Mouse (Mus musculus) bone marrow macrophage, adult 2 months (primary cell): ENCODE data around the gene Pcbp4. TPM values are rescaled to one million over a fixed set of nuclear protein-coding genes. Genes with fewer than 3 reads are reported as not detected.
A peak's percentile ranks its signal among the peaks of the same experiment; 100 is the strongest.

Experiments used
- H3K27ac ChIP-seq: 2 replicates; pipeline ENCODE4 v1.5.1; 2012; ENCODE audit warnings: low read depth, low read length; ENCODE audit not compliant: insufficient read depth
- H3K4me1 ChIP-seq: 2 replicates; pipeline ENCODE4 v1.6.1; 2012; ENCODE audit warnings: low read length; ENCODE audit not compliant: control insufficient read depth, insufficient read depth
- H3K4me3 ChIP-seq: 2 replicates; pipeline ENCODE4 v1.5.1; 2012; ENCODE audit warnings: mild to moderate bottlenecking, low read length, moderate library complexity; ENCODE audit not compliant: insufficient read depth
- CTCF ChIP-seq: IDR thresholded peaks from 2 replicates; pipeline ENCODE4 v1.5.1; 2012; ENCODE audit warnings: low read depth, mild to moderate bottlenecking, low read length, moderate library complexity
- POLR2A ChIP-seq: IDR thresholded peaks from 2 replicates; pipeline ENCODE4 v1.6.1; 2012; ENCODE audit warnings: mild to moderate bottlenecking, low read depth, low read length, borderline replicate concordance
- polyA plus RNA-seq: library from polyadenylated mRNA; stranded (reverse); fragments of >200 nt; gene quantifications from 2 replicates; pipeline ENCODE4 v1.2.4, GENCODE M21; 2012; ENCODE audit not compliant: missing spikeins, insufficient read depth, insufficient read length

Gene Pcbp4
- polyA plus RNA-seq, 1 experiment, result 17.8 TPM

DNA sequence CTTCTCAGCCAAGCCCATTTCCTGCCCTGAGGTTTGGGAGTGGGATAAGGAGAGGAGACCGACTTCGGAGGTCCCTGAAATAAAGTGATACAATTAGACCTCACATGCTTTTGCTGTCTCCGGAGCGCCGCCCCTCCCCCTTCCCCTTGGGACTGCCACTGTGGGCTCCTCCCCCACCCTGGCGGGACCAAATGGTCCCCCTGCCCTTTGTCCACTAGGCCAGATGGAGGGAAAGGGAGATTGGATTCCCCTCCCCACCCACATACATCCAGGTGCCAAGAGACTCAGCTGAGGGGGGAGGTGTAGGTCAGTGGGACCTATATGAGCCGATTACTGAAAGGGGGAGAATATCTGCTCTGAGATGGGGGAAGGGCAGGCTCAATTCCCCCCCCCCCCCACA is 270 bp upstream of the Pcbp4 start:
- Histone ChIP-seq H3K4me1 (peaks cover 5% of the 10 kb centered on the region), H3K4me3 (no peak overlapping the region), H3K27ac (no peak overlapping the region)
- TF ChIP-seq CTCF, result no peak
- no peak for TF ChIP-seq POLR2A

DNA sequence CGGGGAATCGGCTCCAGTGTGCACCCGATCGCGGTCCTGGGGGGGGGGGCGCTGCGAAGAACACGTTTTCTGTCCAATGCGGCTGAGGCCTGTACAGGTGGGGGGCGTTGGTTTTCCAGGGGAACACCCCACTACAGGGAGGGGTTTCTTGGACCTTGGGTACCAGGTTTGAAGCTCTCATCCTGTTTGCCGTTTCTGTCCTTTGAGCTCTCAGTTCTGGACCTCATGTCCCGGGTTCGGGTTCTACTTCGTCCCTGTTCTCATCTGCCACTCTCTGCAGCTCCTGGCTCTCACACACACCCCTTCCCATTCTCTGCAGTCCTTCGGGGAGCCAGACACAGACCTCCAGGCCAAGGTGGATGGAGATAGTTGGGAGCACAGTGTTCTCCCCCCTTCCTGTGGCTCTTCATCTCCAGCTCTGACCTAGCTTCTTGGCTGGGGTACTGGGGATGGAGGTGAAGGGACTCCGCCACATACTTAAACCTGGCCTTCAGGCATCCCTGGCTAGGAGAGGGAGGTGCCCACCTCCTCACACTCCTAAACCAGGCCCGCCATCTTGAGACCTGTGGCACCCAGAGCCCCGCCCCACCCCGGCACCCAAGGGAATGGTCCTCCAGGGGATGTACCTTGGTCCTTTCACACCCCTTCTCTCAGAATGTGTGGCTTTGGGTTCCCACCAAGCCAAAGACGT is 1.1 kb downstream of the Pcbp4 start:
- TF ChIP-seq POLR2A (no peak), CTCF (no peak)
- peak overlapping the region; percentile 40 for H3K4me3 ChIP-seq
- H3K4me1 ChIP-seq, result no peaks in the 10 kb centered on the region
- no peak overlapping the region for H3K27ac ChIP-seq

DNA sequence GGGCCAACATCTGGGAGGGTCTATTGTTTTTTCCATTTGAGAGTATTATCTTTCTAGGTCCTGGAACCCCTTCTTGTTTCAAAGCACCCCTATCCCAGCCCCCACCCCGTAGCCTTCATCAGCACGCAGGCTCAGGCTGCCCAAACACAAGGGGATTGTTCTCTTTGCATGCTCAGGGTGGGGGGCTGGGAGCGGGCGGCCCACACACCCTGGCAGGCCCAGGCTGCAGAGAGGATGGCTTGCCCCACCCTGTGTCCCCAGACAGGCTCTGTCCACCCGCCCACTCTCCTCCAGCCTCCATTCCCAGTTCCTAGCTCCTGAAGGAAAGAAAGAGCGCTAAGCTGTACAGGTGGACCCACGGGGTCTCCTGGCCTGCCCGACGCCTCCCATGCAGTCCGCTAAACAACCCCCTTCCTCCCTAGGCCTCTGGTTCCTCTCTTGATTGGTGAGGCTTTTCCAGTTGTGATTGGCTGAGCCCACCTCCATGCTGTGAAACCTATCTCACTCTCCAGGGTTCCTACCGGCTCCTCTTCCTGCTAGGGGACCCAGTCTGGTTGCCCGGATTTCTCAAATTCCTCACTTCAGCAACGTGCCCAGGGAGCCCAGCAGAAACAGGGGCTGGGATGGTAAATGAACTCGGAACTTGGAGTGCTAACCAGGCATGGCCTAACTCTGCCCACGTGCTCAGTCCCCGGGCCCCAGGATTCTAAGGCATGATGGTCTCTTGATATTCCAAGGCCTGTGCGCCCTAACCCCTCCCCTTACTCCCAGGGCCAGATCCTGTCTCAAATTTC is 2.0 kb downstream of the Pcbp4 start:
- no peak overlapping the region for H3K4me3 ChIP-seq
- no peak for TF ChIP-seq CTCF
- no peak for TF ChIP-seq POLR2A
- H3K4me1 ChIP-seq, result no peaks in the 10 kb centered on the region
- no peak overlapping the region for H3K27ac ChIP-seq

DNA sequence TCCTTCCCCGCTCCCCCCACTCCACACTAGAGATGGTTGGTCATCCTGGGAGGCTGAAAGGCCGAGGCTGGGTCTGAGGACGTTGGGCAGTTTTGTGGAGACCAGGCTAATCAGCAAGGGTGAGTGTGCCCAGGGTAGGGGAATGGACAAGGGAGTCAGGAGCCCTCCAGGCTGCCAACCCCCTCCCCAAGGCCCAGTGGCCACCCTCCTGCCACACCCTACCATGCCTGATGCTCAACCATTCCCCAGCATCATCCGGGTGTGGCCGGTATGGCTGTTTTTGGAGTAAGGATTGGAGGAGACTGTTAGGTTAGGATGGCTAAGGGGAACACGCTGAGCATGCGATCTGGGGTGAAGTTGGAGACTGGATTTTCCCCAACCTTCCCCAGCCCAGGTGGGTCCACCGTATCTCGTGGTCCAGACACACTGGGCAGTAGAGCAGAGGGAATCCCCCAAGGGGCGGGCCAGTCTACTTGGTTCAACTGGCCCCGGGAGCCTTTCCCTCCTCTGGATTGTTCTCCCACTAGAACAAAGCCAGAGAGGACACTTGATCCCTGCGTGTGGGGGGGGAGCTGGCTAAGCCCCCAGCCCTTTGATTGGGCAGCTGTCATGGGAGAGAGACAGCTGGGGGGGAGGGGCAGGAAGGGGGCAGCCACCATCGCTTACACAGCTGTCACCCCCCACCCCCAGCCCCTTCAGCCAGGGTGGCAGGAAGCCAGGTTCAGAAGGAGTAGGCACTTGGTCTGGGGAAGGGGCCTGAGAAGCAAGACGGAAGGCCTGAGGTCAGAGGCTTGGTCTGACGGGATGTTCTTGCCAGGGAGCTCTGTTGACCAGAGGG is 3.5 kb downstream of the Pcbp4 start:
- Histone ChIP-seq H3K4me3 (no peak overlapping the region), H3K27ac (no peak overlapping the region), H3K4me1 (no peaks in the 10 kb centered on the region)
- TF ChIP-seq POLR2A, result no peak

DNA sequence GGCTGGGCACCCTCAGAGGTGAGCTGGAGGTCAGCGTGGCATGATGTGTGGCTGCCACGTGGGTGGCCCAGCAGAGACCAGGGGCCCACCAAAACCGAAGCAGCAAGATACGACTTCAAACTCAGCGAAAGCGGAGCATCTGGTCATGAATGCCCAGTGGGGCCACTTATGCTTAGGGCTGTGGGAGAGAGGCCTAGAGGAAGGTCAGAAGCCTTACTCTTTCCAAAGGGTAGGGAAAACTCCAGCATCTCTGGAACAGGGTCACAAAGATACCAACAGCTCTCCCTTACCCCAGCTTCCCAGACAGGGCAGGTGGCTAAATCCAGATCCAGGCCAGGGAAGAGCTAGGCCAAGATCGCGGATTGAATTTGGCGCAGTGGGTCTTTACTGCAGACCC is 4.1 kb downstream of the Pcbp4 start:
- TF ChIP-seq POLR2A (no peak), CTCF (no peak)
- H3K27ac ChIP-seq, result no peak overlapping the region
- no peak overlapping the region for H3K4me3 ChIP-seq
- H3K4me1 ChIP-seq, result no peaks in the 10 kb centered on the region

DNA sequence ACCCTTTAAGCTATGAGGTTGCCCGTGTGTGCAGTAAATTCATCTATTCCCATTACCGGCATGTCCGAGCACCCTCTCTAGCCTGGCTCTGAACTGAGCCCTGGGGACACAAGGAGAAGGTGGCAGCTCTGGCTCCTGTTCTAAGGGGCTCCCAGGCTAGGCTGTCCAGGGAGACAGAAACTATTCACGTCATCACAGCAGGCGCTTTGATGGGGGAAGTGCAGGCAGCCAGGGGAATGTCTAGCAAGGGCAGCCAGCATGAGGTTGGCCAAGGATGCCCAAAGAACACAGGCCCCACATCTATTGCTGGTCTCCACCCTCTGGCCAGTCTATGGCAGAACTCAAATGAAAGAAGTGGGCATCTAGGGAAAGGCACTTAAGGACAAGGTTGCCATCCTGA is 4.8 kb downstream of the Pcbp4 start:
- H3K27ac ChIP-seq, result no peak overlapping the region
- no peaks in the 10 kb centered on the region for H3K4me1 ChIP-seq
- no peak for TF ChIP-seq POLR2A
- TF ChIP-seq CTCF, result no peak
- H3K4me3 ChIP-seq, result no peak overlapping the region

DNA sequence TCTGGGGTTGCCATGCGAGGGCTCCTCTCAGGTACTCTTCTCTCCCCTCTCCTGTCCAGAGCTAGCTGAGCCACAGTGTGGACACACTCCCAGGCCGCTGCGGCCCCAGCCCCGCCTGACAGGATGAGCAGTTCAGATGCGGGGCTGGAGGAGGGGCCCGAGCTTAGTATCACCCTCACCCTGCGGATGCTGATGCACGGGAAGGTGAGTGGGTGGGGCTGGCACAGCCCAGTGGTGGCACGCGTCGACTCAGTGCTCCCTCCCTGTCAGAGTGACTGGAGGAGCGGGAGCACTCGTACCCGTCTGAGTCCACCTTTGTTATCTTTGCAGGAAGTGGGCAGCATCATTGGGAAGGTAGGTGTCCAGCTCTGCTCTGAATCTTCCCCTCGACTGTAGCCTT is 6.9 kb downstream of the Pcbp4 start:
- H3K4me3 ChIP-seq, result no peak overlapping the region
- H3K4me1 ChIP-seq, result no peaks in the 10 kb centered on the region
- H3K27ac ChIP-seq, result no peak overlapping the region
- no peak for TF ChIP-seq CTCF
- no peak for TF ChIP-seq POLR2A

DNA sequence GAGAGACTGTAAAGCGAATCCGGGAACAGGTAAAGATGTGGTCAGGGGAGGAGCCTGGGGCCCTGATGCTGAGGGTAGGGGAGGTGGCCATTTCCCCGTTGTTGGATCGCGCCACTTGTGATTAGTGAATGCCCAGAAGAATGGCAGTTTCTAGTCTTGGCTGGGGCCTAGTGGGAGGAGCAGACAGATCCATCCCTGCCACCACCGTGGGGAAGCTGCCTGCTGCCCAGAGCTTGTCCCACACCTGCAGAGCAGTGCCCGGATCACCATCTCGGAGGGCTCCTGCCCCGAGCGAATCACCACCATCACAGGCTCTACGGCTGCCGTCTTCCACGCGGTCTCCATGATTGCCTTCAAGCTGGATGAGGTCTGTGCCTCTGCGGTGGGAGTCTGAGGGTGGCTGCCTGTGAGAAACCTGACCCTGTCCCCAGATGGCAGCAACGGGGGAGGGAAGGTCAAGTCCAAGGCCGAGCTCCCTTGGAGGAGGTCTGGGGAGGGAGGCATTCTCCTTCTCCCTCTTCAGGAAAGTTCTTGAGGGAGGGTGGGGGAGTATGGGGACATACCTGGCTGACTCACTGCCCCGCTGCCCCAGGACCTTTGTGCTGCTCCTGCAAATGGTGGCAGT is 7.4 kb downstream of the Pcbp4 start:
- H3K4me3 ChIP-seq, result no peak overlapping the region
- no peak for TF ChIP-seq POLR2A
- TF ChIP-seq CTCF, result no peak
- H3K4me1 ChIP-seq, result no peaks in the 10 kb centered on the region
- no peak overlapping the region for H3K27ac ChIP-seq

DNA sequence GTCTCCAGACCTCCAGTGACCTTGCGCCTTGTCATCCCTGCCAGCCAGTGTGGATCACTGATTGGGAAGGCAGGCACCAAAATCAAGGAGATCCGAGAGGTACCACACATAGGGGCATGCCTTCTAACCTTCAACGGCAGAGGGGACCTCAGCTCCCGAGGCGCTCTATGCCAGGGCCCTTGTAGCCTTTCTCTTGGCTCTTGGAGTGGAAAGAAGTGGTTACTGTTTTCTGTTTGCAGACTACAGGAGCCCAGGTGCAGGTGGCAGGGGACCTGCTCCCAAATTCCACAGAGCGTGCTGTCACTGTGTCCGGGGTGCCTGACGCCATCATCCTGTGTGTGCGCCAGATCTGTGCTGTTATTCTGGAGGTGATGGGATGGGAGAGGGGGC is 7.9 kb downstream of the Pcbp4 start:
- no peak overlapping the region for H3K27ac ChIP-seq
- H3K4me3 ChIP-seq, result no peak overlapping the region
- H3K4me1 ChIP-seq, result no peaks in the 10 kb centered on the region
- TF ChIP-seq POLR2A, result no peak
- no peak for TF ChIP-seq CTCF
